Mouse (Mus musculus): ENCODE measurements at regions not wholly inside any gene's neighbourhood (a gene's known extent, or its start where the extent isn't known, plus 50 kb on each side); places are given as distances from the start of the nearest gene placed in this dataset.

DNA sequence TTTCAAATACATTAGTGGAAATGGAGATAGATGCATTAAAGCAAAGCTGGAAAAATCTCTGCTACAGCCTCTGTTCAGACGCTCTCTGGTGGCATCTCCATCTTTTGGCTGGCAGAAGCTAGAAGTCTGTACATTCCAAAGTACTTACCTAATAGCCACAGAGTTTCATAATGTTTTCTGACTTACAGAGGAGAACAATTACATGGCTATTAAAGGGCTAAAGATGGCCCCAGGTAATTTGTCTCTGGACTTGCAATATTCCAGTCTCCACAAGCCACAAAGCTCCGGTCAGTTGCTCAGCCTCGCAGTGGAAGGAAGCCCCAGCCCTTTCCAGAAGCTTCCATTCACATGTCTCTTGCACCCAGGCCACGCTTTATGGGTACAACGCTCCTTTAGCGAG is 143.1 kb upstream of the Cpne8 start:
- no peak overlapping the region for H3K9ac ChIP-seq (replicated peaks)
- H3K4me2 ChIP-seq (ENCODE audit: low read depth, low read length) = no peak overlapping the region
- no peaks in the 10 kb centered on the region for H3K4me1 ChIP-seq (ENCODE audit: insufficient read depth)
- DNase-seq = no peak
- H3K27ac ChIP-seq (ENCODE audit: low read depth) = no peak overlapping the region
- WGBS (ENCODE audit: insufficient replicate concordance) = 81% methylated on average over 6 of the region's 6 CpGs
- H3K9me3 ChIP-seq (ENCODE audit: low read length) = no peaks in the 10 kb centered on the region
- ATAC-seq = no peak
- H3K4me3 ChIP-seq (ENCODE audit: low read depth, low read length) = no peak overlapping the region
- no peaks in the 10 kb centered on the region for H3K36me3 ChIP-seq (replicated peaks; ENCODE audit: insufficient read depth, low read length)
- H3K27me3 ChIP-seq (ENCODE audit: insufficient read depth, low read length) = no peaks in the 10 kb centered on the region
- no peak for TF ChIP-seq EP300 (IDR thresholded peaks at IDR 0.05; ENCODE audit: low read depth)

DNA sequence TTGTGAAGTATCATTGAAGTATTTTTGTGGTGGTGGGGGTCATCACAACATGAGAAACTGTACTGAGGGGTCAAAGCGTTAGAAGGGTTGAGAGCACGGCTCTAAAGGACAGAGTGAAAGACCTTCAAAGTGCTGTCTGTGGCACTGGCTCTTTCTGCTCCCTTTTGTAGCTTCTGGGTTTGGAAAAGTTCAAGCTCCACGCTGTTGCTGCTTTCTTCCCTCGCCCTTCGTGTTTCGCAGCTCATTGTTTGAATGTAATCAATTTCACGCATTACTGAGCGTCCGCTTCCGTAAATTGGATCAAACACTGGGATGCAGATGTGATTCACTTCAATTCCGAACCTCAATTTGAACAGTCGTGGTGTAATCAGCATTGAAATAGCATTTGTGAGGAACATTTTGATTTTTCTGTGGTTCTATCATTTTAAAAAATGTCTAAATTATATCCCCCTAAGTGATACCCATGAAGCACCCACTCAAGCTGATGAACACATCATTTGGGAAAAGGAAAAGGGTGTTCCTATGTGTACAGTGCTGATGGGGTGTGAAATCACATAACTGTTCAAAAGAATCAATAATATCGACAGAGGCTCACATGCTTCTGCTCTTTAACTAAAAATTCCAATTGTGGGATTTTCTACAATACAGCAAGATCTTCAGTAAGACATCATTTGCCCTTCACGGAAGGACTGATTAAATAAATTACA is 140.9 kb upstream of the Cpne8 start:
- ATAC-seq (no peak), DNase-seq (no peak)
- no peak overlapping the region for H3K9ac ChIP-seq (replicated peaks)
- TF ChIP-seq EP300 (IDR thresholded peaks at IDR 0.05; ENCODE audit: low read depth) (no peak), CTCF (IDR thresholded peaks at IDR 0.05; ENCODE audit: low read depth) (no peak)
- H3K27ac ChIP-seq (ENCODE audit: low read depth) = no peak overlapping the region
- 79% methylated on average over 14 of the region's 14 CpGs for WGBS (ENCODE audit: insufficient replicate concordance)
- no peaks in the 10 kb centered on the region for H3K9me3 ChIP-seq (ENCODE audit: low read length)
- H3K4me3 ChIP-seq (ENCODE audit: low read depth, low read length) = no peak overlapping the region
- no peaks in the 10 kb centered on the region for H3K36me3 ChIP-seq (replicated peaks; ENCODE audit: insufficient read depth, low read length)
- H3K4me1 ChIP-seq (ENCODE audit: insufficient read depth) = no peaks in the 10 kb centered on the region
- no peaks in the 10 kb centered on the region for H3K27me3 ChIP-seq (ENCODE audit: insufficient read depth, low read length)
- H3K4me2 ChIP-seq (ENCODE audit: low read depth, low read length) = no peak overlapping the region

DNA sequence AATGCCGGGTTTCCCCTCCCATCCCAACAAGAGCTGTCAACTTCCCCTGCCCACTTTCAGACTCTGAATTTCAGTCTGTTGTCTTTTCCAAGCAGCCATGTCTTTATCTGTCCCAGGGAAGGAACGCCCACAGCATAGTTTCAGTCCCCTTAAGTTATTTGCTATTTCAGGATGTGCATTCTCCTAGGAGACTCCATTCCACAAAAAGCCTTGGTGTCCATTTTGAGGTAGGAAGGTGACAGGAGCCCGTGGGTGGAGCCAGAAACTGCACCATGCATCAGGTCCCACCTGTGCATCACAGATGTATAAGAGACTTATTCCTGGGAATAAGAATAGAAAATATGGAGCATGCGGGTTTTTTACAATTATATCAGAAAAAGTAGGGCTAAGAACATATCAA is 138.9 kb upstream of the Cpne8 start:
- H3K4me2 ChIP-seq (ENCODE audit: low read depth, low read length) = no peak overlapping the region
- no peaks in the 10 kb centered on the region for H3K36me3 ChIP-seq (replicated peaks; ENCODE audit: insufficient read depth, low read length)
- no peaks in the 10 kb centered on the region for H3K27me3 ChIP-seq (ENCODE audit: insufficient read depth, low read length)
- DNase-seq = no peak
- 54% methylated on average over 4 of the region's 4 CpGs for WGBS (ENCODE audit: insufficient replicate concordance)
- no peak overlapping the region for H3K9ac ChIP-seq (replicated peaks)
- no peaks in the 10 kb centered on the region for H3K4me1 ChIP-seq (ENCODE audit: insufficient read depth)
- no peak overlapping the region for H3K4me3 ChIP-seq (ENCODE audit: low read depth, low read length)
- H3K27ac ChIP-seq (ENCODE audit: low read depth) = no peak overlapping the region
- TF ChIP-seq EP300 (IDR thresholded peaks at IDR 0.05; ENCODE audit: low read depth) = no peak
- TF ChIP-seq CTCF (IDR thresholded peaks at IDR 0.05; ENCODE audit: low read depth) = no peak
- H3K9me3 ChIP-seq (ENCODE audit: low read length) = no peaks in the 10 kb centered on the region
- no peak for ATAC-seq

DNA sequence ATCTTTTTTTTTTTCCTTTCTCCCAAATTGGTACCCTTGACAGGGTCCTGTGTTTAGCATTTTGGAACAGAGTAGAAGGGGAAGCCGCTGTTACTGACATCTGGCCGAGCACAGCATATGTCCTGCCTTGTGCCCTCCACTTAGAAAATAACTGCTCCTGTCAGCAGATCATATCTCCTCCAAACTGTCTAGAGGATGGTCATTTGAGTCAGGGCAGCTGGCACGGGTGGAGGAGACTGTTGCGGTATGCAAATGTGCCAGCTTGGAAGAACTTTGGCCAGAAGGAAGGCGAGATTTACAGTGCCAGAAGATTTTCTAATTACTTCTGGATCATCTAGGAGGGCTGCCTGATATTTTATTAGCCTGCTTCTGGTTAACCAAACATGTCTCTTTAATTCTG is 134.7 kb upstream of the Cpne8 start:
- no peak overlapping the region for H3K4me3 ChIP-seq (ENCODE audit: low read depth, low read length)
- ATAC-seq (no peak), DNase-seq (no peak)
- no peaks in the 10 kb centered on the region for H3K27me3 ChIP-seq (ENCODE audit: insufficient read depth, low read length)
- H3K4me1 ChIP-seq (ENCODE audit: insufficient read depth) = no peaks in the 10 kb centered on the region
- no peaks in the 10 kb centered on the region for H3K36me3 ChIP-seq (replicated peaks; ENCODE audit: insufficient read depth, low read length)
- H3K9me3 ChIP-seq (ENCODE audit: low read length) = no peaks in the 10 kb centered on the region
- H3K9ac ChIP-seq (replicated peaks) = no peak overlapping the region
- H3K4me2 ChIP-seq (ENCODE audit: low read depth, low read length) = no peak overlapping the region
- WGBS (ENCODE audit: insufficient replicate concordance) = 73% methylated on average over 5 of the region's 5 CpGs
- H3K27ac ChIP-seq (ENCODE audit: low read depth) = no peak overlapping the region
- TF ChIP-seq EP300 (IDR thresholded peaks at IDR 0.05; ENCODE audit: low read depth) = no peak

DNA sequence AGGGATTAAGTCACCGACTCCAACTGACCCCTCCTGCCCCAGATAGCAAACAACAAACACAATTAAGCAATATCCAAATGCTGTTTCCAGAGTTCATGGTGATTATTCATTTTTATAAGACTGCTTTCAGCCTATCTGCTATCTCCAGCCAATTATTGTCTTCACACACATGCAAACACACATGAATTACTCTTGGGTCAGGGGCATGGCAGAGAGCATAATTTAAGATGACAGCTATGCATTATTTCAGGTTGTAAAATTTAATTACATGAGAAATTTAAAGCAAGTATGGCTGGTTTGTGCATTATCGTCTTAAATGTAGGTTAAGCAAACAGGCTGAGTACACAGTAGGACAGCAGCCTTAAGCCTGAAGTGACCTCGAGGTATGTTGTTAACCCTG is 131.1 kb upstream of the Cpne8 start:
- no peaks in the 10 kb centered on the region for H3K27me3 ChIP-seq (ENCODE audit: insufficient read depth, low read length)
- no peak overlapping the region for H3K4me2 ChIP-seq (ENCODE audit: low read depth, low read length)
- ATAC-seq (no peak), DNase-seq (no peak)
- TF ChIP-seq CTCF (IDR thresholded peaks at IDR 0.05; ENCODE audit: low read depth) (no peak), EP300 (IDR thresholded peaks at IDR 0.05; ENCODE audit: low read depth) (no peak)
- no peak overlapping the region for H3K27ac ChIP-seq (ENCODE audit: low read depth)
- H3K4me3 ChIP-seq (ENCODE audit: low read depth, low read length) = no peak overlapping the region
- no peaks in the 10 kb centered on the region for H3K4me1 ChIP-seq (ENCODE audit: insufficient read depth)
- no peak overlapping the region for H3K9ac ChIP-seq (replicated peaks)
- 60% methylated on average over 3 of the region's 3 CpGs for WGBS (ENCODE audit: insufficient replicate concordance)
- no peaks in the 10 kb centered on the region for H3K36me3 ChIP-seq (replicated peaks; ENCODE audit: insufficient read depth, low read length)
- no peaks in the 10 kb centered on the region for H3K9me3 ChIP-seq (ENCODE audit: low read length)

DNA sequence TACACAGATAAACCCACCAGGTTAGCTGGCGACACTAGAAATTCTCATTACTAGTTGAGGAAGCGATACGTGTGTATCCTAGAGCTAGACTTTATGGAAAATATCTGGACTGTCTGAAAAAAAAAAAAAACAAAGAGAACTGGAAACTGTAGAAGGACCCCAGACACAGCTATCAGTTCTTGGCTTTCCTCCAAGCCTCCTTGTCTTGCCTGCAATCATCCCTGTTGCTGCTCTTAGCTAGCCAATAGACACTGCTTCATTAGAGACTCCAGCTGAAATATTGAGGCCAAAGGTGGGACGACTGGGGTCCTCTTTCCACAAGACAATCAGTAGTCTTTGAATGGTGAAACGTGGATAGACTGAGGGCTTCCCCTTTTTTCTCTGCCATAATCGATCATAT is 129.0 kb upstream of the Cpne8 start:
- TF ChIP-seq CTCF (IDR thresholded peaks at IDR 0.05; ENCODE audit: low read depth) = no peak
- no peak for TF ChIP-seq EP300 (IDR thresholded peaks at IDR 0.05; ENCODE audit: low read depth)
- H3K9me3 ChIP-seq (ENCODE audit: low read length) = no peaks in the 10 kb centered on the region
- no peak overlapping the region for H3K4me2 ChIP-seq (ENCODE audit: low read depth, low read length)
- no peak overlapping the region for H3K9ac ChIP-seq (replicated peaks)
- 70% methylated on average over 6 of the region's 6 CpGs for WGBS (ENCODE audit: insufficient replicate concordance)
- no peaks in the 10 kb centered on the region for H3K4me1 ChIP-seq (ENCODE audit: insufficient read depth)
- H3K27me3 ChIP-seq (ENCODE audit: insufficient read depth, low read length) = no peaks in the 10 kb centered on the region
- no peak for DNase-seq
- no peaks in the 10 kb centered on the region for H3K36me3 ChIP-seq (replicated peaks; ENCODE audit: insufficient read depth, low read length)
- H3K27ac ChIP-seq (ENCODE audit: low read depth) = no peak overlapping the region
- no peak for ATAC-seq
- no peak overlapping the region for H3K4me3 ChIP-seq (ENCODE audit: low read depth, low read length)

DNA sequence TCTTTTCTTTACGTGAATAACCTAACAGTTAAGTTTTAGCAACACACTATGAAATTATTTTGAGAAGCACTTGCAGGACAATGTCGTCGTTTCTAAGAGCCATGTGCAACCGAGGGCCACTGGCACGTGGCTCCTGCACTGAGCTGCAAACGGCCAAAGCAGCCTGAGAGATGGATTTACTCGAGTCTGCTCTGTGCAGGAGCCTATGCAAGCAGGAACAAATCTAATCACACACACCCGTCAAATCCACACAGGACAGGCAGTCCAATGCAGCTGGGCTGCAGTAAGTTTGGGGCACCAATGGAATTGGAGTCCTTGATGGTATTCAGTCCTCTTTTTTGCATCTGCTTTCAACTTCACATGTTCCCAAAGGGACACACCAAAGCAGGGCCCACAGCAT is 118.8 kb upstream of the Cpne8 start:
- Histone ChIP-seq H3K4me3 (ENCODE audit: low read depth, low read length) (no peak overlapping the region), H3K27ac (ENCODE audit: low read depth) (no peak overlapping the region), H3K9ac (replicated peaks) (no peak overlapping the region), H3K4me2 (ENCODE audit: low read depth, low read length) (no peak overlapping the region), H3K9me3 (ENCODE audit: low read length) (no peaks in the 10 kb centered on the region), H3K27me3 (ENCODE audit: insufficient read depth, low read length) (no peaks in the 10 kb centered on the region), H3K4me1 (ENCODE audit: insufficient read depth) (no peaks in the 10 kb centered on the region), H3K36me3 (replicated peaks; ENCODE audit: insufficient read depth, low read length) (no peaks in the 10 kb centered on the region)
- no peak for ATAC-seq
- no peak for DNase-seq
- 70% methylated on average over 8 of the region's 8 CpGs for WGBS (ENCODE audit: insufficient replicate concordance)
- no peak for TF ChIP-seq CTCF (IDR thresholded peaks at IDR 0.05; ENCODE audit: low read depth)
- no peak for TF ChIP-seq EP300 (IDR thresholded peaks at IDR 0.05; ENCODE audit: low read depth)
